Mouse (Mus musculus) 3134 (cell line): ENCODE measurements at regions not wholly inside any gene's neighbourhood (a gene's known extent, or its start where the extent isn't known, plus 50 kb on each side); places are given as distances from the start of the nearest gene placed in this dataset.
"Not testable (repeated sequence)": the region's sequence is repeated elsewhere in the genome, so short reads cannot be mapped to it uniquely, and the experiment has no call there.

Experiments used
- DNase-seq: peaks from one replicate; pipeline ENCODE4 v3.0.0-alpha.2; 2011; ENCODE audit warnings: low spot score; ENCODE audit not compliant: insufficient read length; ENCODE audit errors: extremely low read depth

GRCm38 (mm10) chr3:68794380-68795014, 74.9 kb upstream of the 1110032F04Rik start:
- peak; percentile 34 for DNase-seq

DNA sequence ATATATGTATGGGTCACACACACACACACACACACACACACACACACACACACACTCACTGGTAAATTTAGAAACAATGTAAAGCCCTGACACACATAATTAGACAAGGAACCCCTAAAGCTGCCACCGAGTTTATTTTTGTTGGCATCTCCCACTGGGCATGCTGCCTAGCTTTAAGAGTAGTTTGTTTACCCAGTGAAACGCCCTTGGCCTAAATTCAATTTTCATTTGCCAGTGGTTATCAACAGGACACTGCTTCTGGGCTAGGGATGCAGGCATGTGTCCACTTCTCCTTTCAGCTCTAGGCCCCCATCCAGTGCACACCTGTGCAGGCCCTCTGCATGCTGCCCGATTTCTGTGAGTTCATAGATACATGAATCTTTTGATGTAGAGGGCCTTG, 73.7 kb upstream of the 1110032F04Rik start:
- DNase-seq: no peak

DNA sequence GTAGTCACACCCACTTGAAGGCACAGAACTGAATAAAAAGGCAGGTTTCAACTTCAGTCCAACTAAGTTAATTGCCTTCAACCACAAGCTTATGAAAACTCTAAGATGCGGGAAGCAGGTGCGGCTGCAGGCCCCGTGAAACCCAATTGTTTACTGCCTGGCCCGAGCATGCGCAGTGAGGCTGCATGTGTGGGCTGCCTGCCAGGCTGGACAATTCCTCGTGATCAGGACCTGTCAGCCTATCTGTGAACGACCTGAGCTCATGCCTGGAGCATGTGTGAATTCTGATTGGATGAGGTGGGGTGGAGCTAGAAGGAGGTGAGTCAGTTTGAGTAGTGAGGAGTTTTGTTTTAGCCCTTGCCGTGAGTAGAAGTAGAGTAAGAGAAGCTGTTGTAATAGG, 71.0 kb upstream of the 1110032F04Rik start:
- not testable (repeated sequence) for DNase-seq

- DNase-seq: no peak
Observed at GRCm38 (mm10) chr3:68808866-68809265, 60.5 kb upstream of the 1110032F04Rik start.

DNA sequence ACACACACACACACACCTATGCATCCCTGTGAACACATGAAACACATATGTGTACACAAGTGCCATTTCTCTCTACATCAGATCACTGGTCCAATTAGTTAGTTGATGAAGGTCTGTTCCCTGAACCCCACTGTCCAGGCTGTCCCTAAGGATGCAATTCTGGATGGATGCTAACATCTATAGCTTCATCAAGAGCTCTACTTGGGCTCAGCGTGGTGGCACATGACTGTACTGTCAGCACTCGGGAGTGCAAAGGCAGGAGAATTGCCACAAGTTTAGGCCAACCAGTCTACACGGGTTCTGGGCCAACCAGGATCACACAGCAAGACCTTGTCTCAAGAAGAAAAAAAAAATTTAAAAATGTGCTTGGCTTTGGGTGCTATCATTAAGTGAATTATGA, 55.9 kb upstream of the 1110032F04Rik start:
- no peak for DNase-seq

GRCm38 (mm10) chr3:68814011-68814690, 55.2 kb upstream of the 1110032F04Rik start:
- DNase-seq: no peak

DNA sequence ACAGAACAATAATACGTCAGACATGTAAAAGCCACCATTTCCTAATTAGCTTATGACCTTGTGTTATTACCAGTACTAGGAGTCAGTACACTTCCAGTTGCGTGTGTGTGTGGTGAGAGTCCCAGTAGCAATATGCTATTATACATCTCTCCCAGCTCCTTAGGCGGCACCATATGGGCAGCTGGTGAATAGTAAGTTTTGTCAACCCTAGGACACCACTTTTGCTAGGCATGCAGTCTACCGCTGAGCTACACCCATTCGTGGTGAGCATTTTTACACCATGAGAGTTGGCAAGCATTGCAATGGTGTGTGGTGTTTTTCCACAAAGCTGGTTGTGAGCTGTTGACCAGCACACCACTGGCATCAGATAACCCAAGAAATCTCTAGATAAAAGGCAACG, 53.8 kb upstream of the 1110032F04Rik start:
- DNase-seq: no peak

GRCm38 (mm10) chr3:68817321-68817720, 52.1 kb upstream of the 1110032F04Rik start:
- no peak for DNase-seq
